Mouse (Mus musculus) heart, postnatal 10 days (tissue): ENCODE measurements around the gene Sfmbt2. TPM values are rescaled to one million over a fixed set of nuclear protein-coding genes. Genes with fewer than 3 reads are reported as not detected.
"Not testable (repeated sequence)": the region's sequence is repeated elsewhere in the genome, so short reads cannot be mapped to it uniquely, and the experiment has no call there.

Source experiments
- DNase-seq, 2 experiments: peaks; one replicate each; pipeline ENCODE4 v3.0.0; 2021
- intact Hi-C: fragments of 180-260 bp; cut with DNase I; formaldehyde crosslinking; loops from one replicate; pipeline ENCODE4 v1.15.1; 2025
- total RNA-seq, 2 experiments: library from RNA; stranded (reverse); gene quantifications; 2 replicates each; pipeline ENCODE4 v1.2.3; 2021

Gene Sfmbt2
- total RNA-seq = 1 to 10 TPM in 1 of 2 experiments, under 1 TPM in 1; 0.91 to 1.4 TPM

- intact Hi-C loops = no loop called here
- DNase-seq = no peak
These were observed at the start of gene Sfmbt2 for GRCm38 (mm10) chr2:10370176-10370575. Sfmbt2 (plus strand) TSS chr2:10370510.

- intact Hi-C loops = no loop called here
- no peak for DNase-seq
These were observed 49.2 kb upstream of the Sfmbt2 start for GRCm38 (mm10) chr2:10321093-10321492.

- intact Hi-C loops = no loop called here
- no peak for DNase-seq
These were observed 47.1 kb upstream of the Sfmbt2 start for GRCm38 (mm10) chr2:10323173-10323572.

- intact Hi-C loops = no loop called here
- DNase-seq = no peak
These were observed 45.3 kb upstream of the Sfmbt2 start for GRCm38 (mm10) chr2:10324980-10325379.

- peak; percentile 45 to 51 for DNase-seq
- intact Hi-C loops = no loop called here
These were observed 40.1 kb upstream of the Sfmbt2 start for GRCm38 (mm10) chr2:10330216-10330615.

GRCm38 (mm10) chr2:10334299-10334698 is 36.0 kb upstream of the Sfmbt2 start:
- DNase-seq = no peak
- intact Hi-C loops = no loop called here

GRCm38 (mm10) chr2:10335037-10335608 is 35.2 kb upstream of the Sfmbt2 start:
- no peak for DNase-seq
- intact Hi-C loops = no loop called here

GRCm38 (mm10) chr2:10340022-10340421 is 30.3 kb upstream of the Sfmbt2 start:
- DNase-seq = no peak
- intact Hi-C loops = no loop called here

- intact Hi-C loops = no loop called here
- DNase-seq = no peak
These were observed 26.8 kb upstream of the Sfmbt2 start for GRCm38 (mm10) chr2:10343523-10343922.

- intact Hi-C loops, DNase-seq: not testable (repeated sequence)
These were observed 26.2 kb upstream of the Sfmbt2 start for GRCm38 (mm10) chr2:10344073-10344472.

GRCm38 (mm10) chr2:10347193-10347592 is 23.1 kb upstream of the Sfmbt2 start:
- DNase-seq = no peak
- intact Hi-C loops = no loop called here

- DNase-seq = no peak
- intact Hi-C loops = no loop called here
These were observed 22.3 kb upstream of the Sfmbt2 start for GRCm38 (mm10) chr2:10348036-10348435.

- no peak for DNase-seq
- intact Hi-C loops = no loop called here
These were observed 20.0 kb upstream of the Sfmbt2 start for GRCm38 (mm10) chr2:10350266-10350810.

GRCm38 (mm10) chr2:10351125-10351524 is 19.2 kb upstream of the Sfmbt2 start:
- no peak for DNase-seq
- intact Hi-C loops = no loop called here

GRCm38 (mm10) chr2:10352887-10353286 is 17.4 kb upstream of the Sfmbt2 start:
- DNase-seq = no peak

GRCm38 (mm10) chr2:10353889-10354288 is 16.4 kb upstream of the Sfmbt2 start:
- intact Hi-C loops = no loop called here
- DNase-seq = no peak

More at GRCm38 (mm10) chr2:10352887-10353286, 17.4 kb upstream of the Sfmbt2 start:
- intact Hi-C loops = no loop called here

- intact Hi-C loops = no loop called here
- no peak for DNase-seq
These were observed 10.4 kb upstream of the Sfmbt2 start for GRCm38 (mm10) chr2:10359861-10360260.

- DNase-seq = no peak
These were observed 5.2 kb upstream of the Sfmbt2 start for GRCm38 (mm10) chr2:10365081-10365480.

GRCm38 (mm10) chr2:10366284-10366683 is 4.0 kb upstream of the Sfmbt2 start:
- intact Hi-C loops = loop anchor here (1.0 to 2.0 kb wide), 2 partner anchors 459 to 693 kb away; no protein-coding TSS in a partner anchor
- peak in 1 of 2 experiments; percentile 17 for DNase-seq

More at GRCm38 (mm10) chr2:10365081-10365480, 5.2 kb upstream of the Sfmbt2 start:
- intact Hi-C loops = no loop called here

- intact Hi-C loops = no loop called here
These were observed 634 bp upstream of the Sfmbt2 start for GRCm38 (mm10) chr2:10369676-10370075.

GRCm38 (mm10) chr2:10370687-10371458 is 563 bp downstream of the Sfmbt2 start:
- intact Hi-C loops = no loop called here
- DNase-seq = no peak

More at GRCm38 (mm10) chr2:10369676-10370075, 634 bp upstream of the Sfmbt2 start:
- no peak for DNase-seq

- no peak for DNase-seq
These were observed 1.1 kb downstream of the Sfmbt2 start for GRCm38 (mm10) chr2:10371459-10371817.

More at GRCm38 (mm10) chr2:10371459-10371817, 1.1 kb downstream of the Sfmbt2 start:
- intact Hi-C loops = no loop called here
